Mouse (Mus musculus) ES-Bruce4 (cell line): Measurements from ENCODE around the gene Sec31a. TPM values are rescaled to one million over a fixed set of nuclear protein-coding genes. Genes with fewer than 3 reads are reported as not detected.

Experiments used
- H3K27ac ChIP-seq: 2 replicates; pipeline ENCODE4 v1.5.1; 2012; ENCODE audit warnings: low read length, inconsistent platforms; ENCODE audit not compliant: insufficient read depth
- H3K27me3 ChIP-seq: 2 replicates; pipeline ENCODE4 v1.6.1; 2012; ENCODE audit warnings: mild to moderate bottlenecking, low read length, inconsistent platforms; ENCODE audit not compliant: control insufficient read depth, poor library complexity, insufficient read depth, severe bottlenecking
- H3K36me3 ChIP-seq: 2 replicates; pipeline ENCODE4 v1.6.1; 2012; ENCODE audit warnings: inconsistent platforms, mild to moderate bottlenecking, low read length, moderate library complexity; ENCODE audit not compliant: control insufficient read depth, poor library complexity, insufficient read depth, severe bottlenecking
- H3K4me1 ChIP-seq: one replicate; pipeline ENCODE4 v1.8.1; 2011; ENCODE audit warnings: low read length; ENCODE audit not compliant: control insufficient read depth, insufficient read depth
- H3K4me3 ChIP-seq: 2 replicates; pipeline ENCODE4 v1.5.1; 2011; ENCODE audit warnings: low read depth, mild to moderate bottlenecking, low read length
- H3K9ac ChIP-seq: 2 replicates; pipeline ENCODE4 v1.6.1; 2012; ENCODE audit warnings: low read depth, mild to moderate bottlenecking, inconsistent platforms; ENCODE audit not compliant: poor library complexity, severe bottlenecking
- H3K9me3 ChIP-seq: replicated peaks from 2 replicates; pipeline ENCODE4 v1.6.1; 2012; ENCODE audit warnings: mild to moderate bottlenecking, low read length, inconsistent platforms; ENCODE audit not compliant: control insufficient read depth, poor library complexity, insufficient read depth, severe bottlenecking
- CTCF ChIP-seq: IDR thresholded peaks from one replicate; pipeline ENCODE4 v1.8.1; 2011; ENCODE audit warnings: low read depth, low read length
- EP300 ChIP-seq: IDR thresholded peaks from 2 replicates; pipeline ENCODE4 v1.6.1; 2011; ENCODE audit warnings: low read depth, low read length; ENCODE audit not compliant: insufficient read depth
- POLR2A ChIP-seq: IDR thresholded peaks from one replicate; pipeline ENCODE4 v1.8.1; 2011; ENCODE audit warnings: low read length; ENCODE audit not compliant: insufficient read depth
- polyA plus RNA-seq: library from polyadenylated mRNA; stranded (reverse); fragments of >200 nt; gene quantifications from 2 replicates; pipeline ENCODE4 v1.2.4, GENCODE M21; 2011; ENCODE audit warnings: low read depth; ENCODE audit not compliant: missing spikeins, insufficient read depth, insufficient read length

Sec31a gene
- polyA plus RNA-seq, 1 experiment: 197 TPM

- H3K36me3 ChIP-seq: peaks cover 14% of the 10 kb centered on the region
These were observed 46.9 kb downstream of the Sec31a start for GRCm38 (mm10) chr5:100369093-100369492.

GRCm38 (mm10) chr5:100368527-100368926, 47.5 kb downstream of the Sec31a start:
- H3K9ac ChIP-seq: no peak overlapping the region
- no peak overlapping the region for H3K27ac ChIP-seq
- no peaks in the 10 kb centered on the region for H3K4me1 ChIP-seq
- no peaks in the 10 kb centered on the region for H3K9me3 ChIP-seq
- TF ChIP-seq CTCF: no peak
- TF ChIP-seq EP300: no peak
- TF ChIP-seq POLR2A: no peak
- H3K36me3 ChIP-seq: peaks cover 15% of the 10 kb centered on the region
- no peak overlapping the region for H3K4me3 ChIP-seq
- H3K27me3 ChIP-seq: no peaks in the 10 kb centered on the region

More at GRCm38 (mm10) chr5:100369093-100369492, 46.9 kb downstream of the Sec31a start:
- Histone ChIP-seq H3K4me3 (no peak overlapping the region), H3K9ac (no peak overlapping the region), H3K27ac (no peak overlapping the region), H3K9me3 (no peaks in the 10 kb centered on the region), H3K4me1 (no peaks in the 10 kb centered on the region), H3K27me3 (no peaks in the 10 kb centered on the region)
- no peak for TF ChIP-seq EP300
- no peak for TF ChIP-seq CTCF
- no peak for TF ChIP-seq POLR2A

GRCm38 (mm10) chr5:100367051-100367450, 49.0 kb downstream of the Sec31a start:
- H3K9me3 ChIP-seq: no peaks in the 10 kb centered on the region
- H3K9ac ChIP-seq: no peak overlapping the region
- TF ChIP-seq CTCF (no peak), EP300 (no peak), POLR2A (no peak)
- H3K4me3 ChIP-seq: no peak overlapping the region
- H3K27ac ChIP-seq: no peak overlapping the region
- H3K36me3 ChIP-seq: peaks cover 22% of the 10 kb centered on the region
- no peaks in the 10 kb centered on the region for H3K4me1 ChIP-seq
- H3K27me3 ChIP-seq: no peaks in the 10 kb centered on the region

GRCm38 (mm10) chr5:100360296-100360695, 55.7 kb downstream of the Sec31a start:
- H3K27me3 ChIP-seq: no peaks in the 10 kb centered on the region
- peaks cover 14% of the 10 kb centered on the region for H3K36me3 ChIP-seq
- H3K4me1 ChIP-seq: no peaks in the 10 kb centered on the region
- H3K4me3 ChIP-seq: no peak overlapping the region
- H3K27ac ChIP-seq: no peak overlapping the region
- no peak for TF ChIP-seq POLR2A
- no peak for TF ChIP-seq CTCF
- TF ChIP-seq EP300: no peak
- no peak overlapping the region for H3K9ac ChIP-seq
- H3K9me3 ChIP-seq: no peaks in the 10 kb centered on the region

- Histone ChIP-seq H3K9me3 (no peaks in the 10 kb centered on the region), H3K27ac (no peak overlapping the region), H3K4me3 (no peak overlapping the region), H3K9ac (no peak overlapping the region), H3K36me3 (peaks cover 10% of the 10 kb centered on the region), H3K27me3 (no peaks in the 10 kb centered on the region), H3K4me1 (no peaks in the 10 kb centered on the region)
- no peak for TF ChIP-seq EP300
- no peak for TF ChIP-seq CTCF
- TF ChIP-seq POLR2A: no peak
These were observed 57.7 kb downstream of the Sec31a start for GRCm38 (mm10) chr5:100358334-100358733.

- Histone ChIP-seq H3K9ac (no peak overlapping the region), H3K4me1 (no peaks in the 10 kb centered on the region), H3K4me3 (no peak overlapping the region), H3K9me3 (no peaks in the 10 kb centered on the region), H3K27ac (no peak overlapping the region), H3K27me3 (no peaks in the 10 kb centered on the region), H3K36me3 (no peaks in the 10 kb centered on the region)
- TF ChIP-seq EP300 (no peak), POLR2A (no peak), CTCF (no peak)
These were observed 61.4 kb downstream of the Sec31a start for GRCm38 (mm10) chr5:100354644-100355043.
